Mouse (Mus musculus) NIH3T3 (cell line): ENCODE data around the gene Ptges2.

Experiments
- DNase-seq: peaks from one replicate; pipeline ENCODE4 v3.0.0-alpha.2; 2012; ENCODE audit warnings: low read depth

The Ptges2 gene

DNA sequence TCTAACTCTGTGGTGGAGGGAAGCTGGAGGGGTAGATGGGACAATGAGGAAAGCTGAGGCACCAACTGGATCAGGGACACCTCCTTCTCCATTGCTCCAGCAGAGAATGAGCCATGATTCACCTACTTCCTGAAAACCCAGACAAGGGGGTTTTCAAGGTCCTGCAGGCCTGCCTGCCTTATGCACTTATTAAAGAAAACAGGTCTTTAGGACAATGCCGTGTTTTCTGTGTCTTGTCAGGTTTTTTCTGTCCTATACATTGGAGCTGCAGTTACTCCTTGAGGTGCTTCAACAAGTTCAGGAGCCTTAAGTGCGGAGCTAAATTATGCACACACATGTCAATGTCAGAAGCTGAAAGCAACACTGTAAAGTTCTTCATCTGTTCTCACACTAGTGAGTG, 45.9 kb downstream of the Ptges2 start:
- no peak for DNase-seq

DNA sequence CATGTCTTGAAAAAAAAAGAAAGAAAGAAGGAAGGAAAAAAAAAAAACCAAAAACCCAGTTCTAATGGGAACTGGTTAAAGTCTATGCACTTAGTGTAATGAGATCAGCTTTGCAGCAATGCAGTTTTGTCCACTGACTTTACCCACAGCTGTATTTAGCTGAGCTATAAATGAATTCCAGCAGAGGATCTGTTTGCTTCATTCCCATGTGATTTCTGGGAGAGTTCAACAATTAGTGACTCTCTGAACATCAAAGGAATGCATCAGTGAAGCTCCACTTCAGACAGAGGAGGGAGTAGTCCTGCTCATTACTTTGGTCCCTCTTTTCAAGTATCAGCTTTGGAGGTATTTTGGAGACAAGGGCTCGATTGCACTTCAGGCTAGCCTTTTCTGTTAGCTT, 49.8 kb downstream of the Ptges2 start:
- no peak for DNase-seq

DNA sequence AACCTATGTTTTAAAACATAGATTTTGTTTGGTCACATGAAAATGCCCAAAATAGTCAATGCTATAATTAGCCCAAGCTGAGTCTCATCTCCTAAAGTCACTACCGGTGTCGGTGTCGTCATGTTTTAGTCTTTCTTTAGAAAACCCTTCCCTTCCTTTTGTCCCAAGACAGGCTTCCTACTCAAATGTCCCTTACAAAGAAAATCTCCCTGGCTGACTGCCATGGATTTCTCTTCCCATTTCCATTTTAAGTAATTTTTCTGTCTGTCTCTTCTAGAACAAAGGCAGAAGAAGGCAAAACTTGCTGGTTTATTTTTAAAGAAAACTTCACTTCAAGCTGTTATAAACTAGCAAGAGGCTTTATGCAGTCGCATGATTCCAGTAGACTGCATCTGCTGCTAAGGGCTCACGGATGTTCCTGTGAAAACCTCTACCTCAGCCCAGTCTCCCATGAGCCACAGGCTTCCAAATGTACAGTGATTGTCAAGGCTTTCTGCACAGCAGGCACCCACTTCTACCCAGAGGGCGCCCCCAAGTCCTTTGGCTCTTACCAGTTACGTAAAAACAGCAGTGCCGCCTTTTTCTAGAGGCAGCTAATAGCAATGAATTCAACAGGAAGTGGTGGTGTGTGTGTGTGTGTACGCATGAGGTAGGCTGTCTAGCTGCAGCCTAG, 51.7 kb downstream of the Ptges2 start:
- DNase-seq: no peak

GRCm38 (mm10) chr2:32448480-32448879, 52.8 kb downstream of the Ptges2 start:
- DNase-seq: no peak

- DNase-seq: no peak
These were observed 54.4 kb downstream of the Ptges2 start, which contains the start of gene Naif1 for GRCm38 (mm10) chr2:32449761-32450754. TSS of gene Naif1 (plus strand) at chr2:32450457.

- peak; percentile 100 for DNase-seq
These were observed 55.5 kb downstream of the Ptges2 start, which contains the start of gene Slc25a25 for GRCm38 (mm10) chr2:32450881-32451844. TSS of gene Slc25a25 (minus strand) at chr2:32451445.

DNA sequence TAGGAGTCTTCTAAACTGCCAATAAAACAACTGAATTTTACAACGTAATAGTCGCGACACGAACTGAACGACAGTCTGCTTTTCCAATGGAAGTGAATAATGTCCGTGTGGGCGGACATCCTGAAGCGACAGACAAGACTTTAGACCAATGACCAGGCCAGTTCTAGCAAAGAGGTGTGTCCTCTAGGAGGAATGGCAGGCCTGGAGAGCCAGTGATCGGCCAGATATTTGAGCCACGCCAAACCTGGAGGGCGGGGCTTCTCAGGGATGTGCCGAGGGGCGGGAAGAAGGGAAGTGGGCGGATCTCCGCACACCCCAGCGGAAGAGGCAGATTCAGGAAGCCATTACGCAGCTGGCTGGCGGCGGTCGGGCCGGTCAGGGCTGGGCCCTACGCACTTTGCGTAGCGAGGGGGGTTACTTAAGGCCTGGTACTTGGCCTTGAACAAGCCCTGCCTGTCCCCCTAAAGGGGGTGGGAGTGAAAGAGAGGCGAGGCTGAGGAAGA, 56.2 kb downstream of the Ptges2 start:
- DNase-seq: peak; percentile 99

DNA sequence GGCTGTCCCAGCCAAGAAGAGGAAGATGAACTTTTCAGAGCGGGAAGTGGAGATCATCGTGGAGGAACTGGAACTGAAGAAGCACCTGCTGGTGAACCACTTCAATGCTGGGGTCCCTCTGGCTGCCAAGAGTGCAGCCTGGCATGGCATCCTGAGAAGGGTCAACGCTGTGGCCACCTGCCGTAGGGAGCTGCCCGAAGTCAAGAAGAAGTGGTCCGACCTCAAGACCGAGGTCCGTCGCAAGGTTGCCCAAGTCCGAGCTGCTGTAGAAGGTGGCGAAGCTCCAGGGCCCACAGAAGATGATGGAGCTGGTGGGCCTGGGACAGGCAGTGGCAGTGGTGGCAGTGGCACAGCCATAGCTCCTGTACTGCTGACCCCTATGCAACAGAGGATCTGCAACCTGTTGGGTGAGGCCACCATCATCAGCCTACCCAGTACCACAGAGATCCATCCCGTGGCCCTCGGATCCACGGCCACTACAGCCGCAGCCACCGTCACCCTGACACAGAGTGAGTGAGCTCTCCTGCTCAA, 56.8 kb downstream of the Ptges2 start:
- no peak for DNase-seq

DNA sequence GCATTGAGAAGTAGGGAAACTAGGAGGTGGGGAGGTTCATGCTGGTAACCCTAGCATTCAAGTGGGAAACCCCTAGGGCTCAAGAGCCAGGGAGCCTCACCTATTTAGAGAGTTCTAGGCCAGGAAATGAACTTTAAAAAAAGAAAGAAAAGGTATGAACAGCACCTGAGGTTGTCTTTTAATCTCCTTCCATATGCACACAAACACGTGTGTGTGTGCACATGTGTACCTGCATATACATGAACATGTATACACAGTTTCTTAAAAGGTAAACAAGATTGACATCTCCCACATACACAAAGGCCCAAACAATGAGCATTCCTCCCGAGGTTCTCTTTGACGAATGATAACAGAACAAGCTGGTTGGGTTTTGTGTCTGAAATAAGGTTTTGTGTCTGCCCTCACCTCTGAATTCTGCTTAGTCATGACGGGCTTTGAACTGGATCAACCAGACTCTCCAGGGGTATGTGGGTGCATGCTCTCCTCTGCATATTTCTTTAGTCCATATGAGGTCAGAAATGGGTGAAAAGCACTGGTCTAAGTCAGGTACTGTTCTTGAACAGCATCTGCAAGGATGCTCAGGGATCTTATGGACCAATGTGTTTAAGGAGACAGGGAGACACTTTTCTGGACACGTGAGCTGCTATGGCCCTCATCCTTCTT, 58.1 kb downstream of the Ptges2 start:
- no peak for DNase-seq

DNA sequence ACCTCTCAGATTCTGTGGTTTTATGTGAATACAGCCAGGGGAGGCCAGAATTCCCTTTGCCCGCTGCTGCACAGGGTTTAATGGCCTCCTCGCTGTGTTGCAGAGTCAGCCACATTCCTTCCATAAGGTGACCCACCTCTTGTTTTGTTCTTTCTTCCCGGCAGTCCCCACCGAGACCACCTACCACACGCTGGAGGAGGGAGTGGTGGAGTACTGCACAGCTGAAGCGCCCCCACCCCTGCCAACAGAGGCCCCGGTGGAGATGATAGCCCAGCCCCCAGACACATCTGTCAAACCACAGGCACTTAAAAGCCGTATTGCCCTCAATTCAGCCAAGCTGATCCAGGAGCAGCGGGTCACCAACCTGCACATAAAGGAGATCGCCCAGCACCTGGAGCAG, 58.9 kb downstream of the Ptges2 start:
- DNase-seq: no peak

- no peak for DNase-seq
These were observed 59.4 kb downstream of the Ptges2 start for GRCm38 (mm10) chr2:32455101-32455500.
